Mouse (Mus musculus) limb, embryonic 15.5 days (tissue): ENCODE measurements at regions not wholly inside any gene's neighbourhood (a gene's known extent, or its start where the extent isn't known, plus 50 kb on each side); places are given as distances from the start of the nearest gene placed in this dataset.

Source experiments
- ATAC-seq: fragments of 200-750 bp; cut with Nextera tagmentation; 2 replicates; pipeline ENCODE4 v1.8.0; 2017; ENCODE audit warnings: low read depth, moderate TSS enrichment; ENCODE audit not compliant: insufficient number of reproducible peaks, low FRiP score, low TSS enrichment
- H3K27ac ChIP-seq: fragments of 300-500 bp; sonication (generic); 2 replicates; pipeline ENCODE4 v1.5.1; 2015; ENCODE audit warnings: moderate library complexity, mild to moderate bottlenecking, inconsistent platforms
- H3K27me3 ChIP-seq: fragments of 300-500 bp; sonication (generic); 2 replicates; pipeline ENCODE4 v1.6.1; 2015; ENCODE audit warnings: inconsistent platforms
- H3K36me3 ChIP-seq: fragments of 300-500 bp; sonication (generic); 2 replicates; pipeline ENCODE4 v1.6.1; 2015; ENCODE audit warnings: inconsistent platforms
- H3K4me1 ChIP-seq: fragments of 300-500 bp; sonication (generic); 2 replicates; pipeline ENCODE4 v1.6.1; 2015; ENCODE audit warnings: inconsistent platforms
- H3K4me2 ChIP-seq: fragments of 300-500 bp; sonication (generic); 2 replicates; pipeline ENCODE4 v1.6.1; 2015; ENCODE audit warnings: mild to moderate bottlenecking, inconsistent platforms
- H3K4me3 ChIP-seq: fragments of 300-500 bp; sonication (generic); 2 replicates; pipeline ENCODE4 v1.5.1; 2015; ENCODE audit warnings: mild to moderate bottlenecking, inconsistent platforms
- H3K9ac ChIP-seq: fragments of 300-500 bp; sonication (generic); 2 replicates; pipeline ENCODE4 v1.6.1; 2015; ENCODE audit warnings: inconsistent platforms
- H3K9me3 ChIP-seq: fragments of 300-500 bp; sonication (generic); 2 replicates; pipeline ENCODE4 v1.6.1; 2016; ENCODE audit warnings: inconsistent platforms
- WGBS: fragments of 180-500 bp; shearing (Covaris S2); methylation state at CpG from one replicate; pipeline ENCODE4 v1.1.7; 2015; 5-methylcytosine and 5-hydroxymethylcytosine counted together

GRCm38 (mm10) chrX:51913247-51913646 is 59.3 kb downstream of the 1700080O16Rik start:
- Histone ChIP-seq H3K4me1 (peaks cover 9% of the 10 kb centered on the region; the same call in 1 of the 2 replicates), H3K9me3 (no peaks in the 10 kb centered on the region), H3K27ac (no peak overlapping the region), H3K4me2 (no peak overlapping the region), H3K9ac (no peak overlapping the region), H3K27me3 (no peaks in the 10 kb centered on the region), H3K36me3 (no peaks in the 10 kb centered on the region), H3K4me3 (no peak overlapping the region)
- 24% methylated on average over 4 of the region's 4 CpGs for WGBS
- no peak for ATAC-seq

- H3K4me1 ChIP-seq, result peaks cover 9% of the 10 kb centered on the region; the same call in 1 of the 2 replicates
- 36% methylated on average over 1 of the region's 1 CpGs for WGBS
- H3K9me3 ChIP-seq, result no peaks in the 10 kb centered on the region
- no peaks in the 10 kb centered on the region for H3K27me3 ChIP-seq
- no peak overlapping the region for H3K4me3 ChIP-seq
- no peak overlapping the region for H3K4me2 ChIP-seq
- H3K27ac ChIP-seq, result peak overlapping the region; percentile 57
- no peaks in the 10 kb centered on the region for H3K36me3 ChIP-seq
- H3K9ac ChIP-seq, result no peak overlapping the region
- ATAC-seq, result no peak
Measured at GRCm38 (mm10) chrX:51911566-51911965, 61.0 kb downstream of the 1700080O16Rik start.

- H3K27me3 ChIP-seq, result no peaks in the 10 kb centered on the region
- no peaks in the 10 kb centered on the region for H3K36me3 ChIP-seq
- no peak for ATAC-seq
- H3K4me2 ChIP-seq, result no peak overlapping the region
- H3K9me3 ChIP-seq, result no peaks in the 10 kb centered on the region
- WGBS, result 26% methylated on average over 1 of the region's 1 CpGs
- no peak overlapping the region for H3K9ac ChIP-seq
- H3K4me3 ChIP-seq, result no peak overlapping the region
- peaks cover 9% of the 10 kb centered on the region; the same call in 1 of the 2 replicates for H3K4me1 ChIP-seq
- H3K27ac ChIP-seq, result no peak overlapping the region; the same call in 1 of the 2 replicates
Measured at GRCm38 (mm10) chrX:51910576-51910975, 62.0 kb downstream of the 1700080O16Rik start.

GRCm38 (mm10) chrX:51898445-51898844 is 74.1 kb downstream of the 1700080O16Rik start:
- H3K27ac ChIP-seq, result no peak overlapping the region
- no peaks in the 10 kb centered on the region for H3K9me3 ChIP-seq
- H3K36me3 ChIP-seq, result no peaks in the 10 kb centered on the region
- H3K4me3 ChIP-seq, result no peak overlapping the region
- H3K27me3 ChIP-seq, result no peaks in the 10 kb centered on the region
- WGBS, result 79% methylated on average over 4 of the region's 4 CpGs
- no peak overlapping the region for H3K9ac ChIP-seq
- ATAC-seq, result no peak
- no peaks in the 10 kb centered on the region for H3K4me1 ChIP-seq
- H3K4me2 ChIP-seq, result no peak overlapping the region

- ATAC-seq, result no peak
- no peaks in the 10 kb centered on the region for H3K27me3 ChIP-seq
- H3K9ac ChIP-seq, result no peak overlapping the region
- no peaks in the 10 kb centered on the region for H3K4me1 ChIP-seq
- no peak overlapping the region for H3K27ac ChIP-seq
- H3K4me3 ChIP-seq, result no peak overlapping the region
- H3K4me2 ChIP-seq, result no peak overlapping the region
- H3K36me3 ChIP-seq, result no peaks in the 10 kb centered on the region
- 31% methylated on average over 5 of the region's 5 CpGs for WGBS
- H3K9me3 ChIP-seq, result no peaks in the 10 kb centered on the region
Measured at GRCm38 (mm10) chrX:51897059-51897458, 75.5 kb downstream of the 1700080O16Rik start.

- no peak overlapping the region for H3K9ac ChIP-seq
- no peaks in the 10 kb centered on the region for H3K36me3 ChIP-seq
- ATAC-seq, result no peak
- no peak overlapping the region for H3K4me3 ChIP-seq
- no peak overlapping the region for H3K27ac ChIP-seq
- H3K9me3 ChIP-seq, result no peaks in the 10 kb centered on the region
- no peaks in the 10 kb centered on the region for H3K27me3 ChIP-seq
- WGBS, result 67% methylated on average over 10 of the region's 10 CpGs
- H3K4me2 ChIP-seq, result no peak overlapping the region
- no peaks in the 10 kb centered on the region for H3K4me1 ChIP-seq
Measured at GRCm38 (mm10) chrX:51895646-51896190, 76.9 kb downstream of the 1700080O16Rik start.

- no peak overlapping the region for H3K27ac ChIP-seq
- H3K4me3 ChIP-seq, result no peak overlapping the region
- H3K36me3 ChIP-seq, result no peaks in the 10 kb centered on the region
- H3K4me2 ChIP-seq, result no peak overlapping the region
- no peak for ATAC-seq
- no peak overlapping the region for H3K9ac ChIP-seq
- no peaks in the 10 kb centered on the region for H3K4me1 ChIP-seq
- H3K27me3 ChIP-seq, result no peaks in the 10 kb centered on the region
- 68% methylated on average over 1 of the region's 1 CpGs for WGBS
- H3K9me3 ChIP-seq, result no peaks in the 10 kb centered on the region
Measured at GRCm38 (mm10) chrX:51892716-51893115, 79.9 kb downstream of the 1700080O16Rik start.

GRCm38 (mm10) chrX:51886129-51886528 is 85.1 kb upstream of the Usp26 start:
- ATAC-seq, result no peak
- H3K27ac ChIP-seq, result no peak overlapping the region
- no peak overlapping the region for H3K4me2 ChIP-seq
- no peaks in the 10 kb centered on the region for H3K9me3 ChIP-seq
- H3K9ac ChIP-seq, result no peak overlapping the region
- no peaks in the 10 kb centered on the region for H3K4me1 ChIP-seq
- H3K4me3 ChIP-seq, result no peak overlapping the region
- 53% methylated on average over 5 of the region's 5 CpGs for WGBS
- H3K36me3 ChIP-seq, result no peaks in the 10 kb centered on the region
- no peaks in the 10 kb centered on the region for H3K27me3 ChIP-seq
